Mouse (Mus musculus): ENCODE measurements around the gene Kcnj5. TPM values are rescaled to one million over a fixed set of nuclear protein-coding genes. Genes with fewer than 3 reads are reported as not detected.
A peak's percentile ranks its signal among the peaks of the same experiment; 100 is the strongest.

Kcnj5 gene
- polyA plus RNA-seq, 1 experiment from 2014 or later, result 0.85 TPM

- 68% methylated on average over 13 of the region's 13 CpGs for WGBS (ENCODE audit: insufficient replicate concordance)
- H3K4me1 ChIP-seq (ENCODE audit: insufficient read depth), result 0 out of 2 replicates have a peak, but pooled peaks cover 3% of the 10 kb centered on the region
- DNase-seq (no peak), ATAC-seq (peak; percentile 48)
- H3K27me3 ChIP-seq (ENCODE audit: insufficient read depth, low read length), result no peaks in the 10 kb centered on the region
- H3K4me3 ChIP-seq (ENCODE audit: low read depth, low read length), result no peak overlapping the region
- TF ChIP-seq EP300 (IDR thresholded peaks at IDR 0.05; ENCODE audit: low read depth) (no peak), CTCF (IDR thresholded peaks at IDR 0.05; ENCODE audit: low read depth) (no peak)
- H3K4me2 ChIP-seq (ENCODE audit: low read depth, low read length), result no peak overlapping the region
- H3K9me3 ChIP-seq (ENCODE audit: low read length), result no peaks in the 10 kb centered on the region
- H3K9ac ChIP-seq (replicated peaks), result no peak overlapping the region
- no peaks in the 10 kb centered on the region for H3K36me3 ChIP-seq (replicated peaks; ENCODE audit: insufficient read depth, low read length)
- H3K27ac ChIP-seq (ENCODE audit: low read depth), result no peak overlapping the region
Measured at GRCm38 (mm10) chr9:32335389-32336150, 8.6 kb downstream of the Kcnj5 start.

- H3K4me3 ChIP-seq (ENCODE audit: low read depth, low read length), result no peak overlapping the region
- ATAC-seq, result no peak
- no peaks in the 10 kb centered on the region for H3K36me3 ChIP-seq (replicated peaks; ENCODE audit: insufficient read depth, low read length)
- TF ChIP-seq CTCF (IDR thresholded peaks at IDR 0.05; ENCODE audit: low read depth) (no peak), EP300 (IDR thresholded peaks at IDR 0.05; ENCODE audit: low read depth) (no peak)
- no peaks in the 10 kb centered on the region for H3K27me3 ChIP-seq (ENCODE audit: insufficient read depth, low read length)
- no peak overlapping the region for H3K27ac ChIP-seq (ENCODE audit: low read depth)
- H3K4me2 ChIP-seq (ENCODE audit: low read depth, low read length), result no peak overlapping the region
- H3K9me3 ChIP-seq (ENCODE audit: low read length), result no peaks in the 10 kb centered on the region
- 66% methylated on average over 5 of the region's 5 CpGs for WGBS (ENCODE audit: insufficient replicate concordance)
- no peak overlapping the region for H3K9ac ChIP-seq (replicated peaks)
- 0 out of 2 replicates have a peak, but pooled peaks cover 3% of the 10 kb centered on the region for H3K4me1 ChIP-seq (ENCODE audit: insufficient read depth)
- no peak for DNase-seq
Measured at GRCm38 (mm10) chr9:32331162-32331561, 13.0 kb downstream of the Kcnj5 start.

GRCm38 (mm10) chr9:32328777-32329176 is 15.4 kb downstream of the Kcnj5 start:
- no peaks in the 10 kb centered on the region for H3K9me3 ChIP-seq (ENCODE audit: low read length)
- TF ChIP-seq EP300 (IDR thresholded peaks at IDR 0.05; ENCODE audit: low read depth), result no peak
- TF ChIP-seq CTCF (IDR thresholded peaks at IDR 0.05; ENCODE audit: low read depth), result no peak
- no peaks in the 10 kb centered on the region for H3K36me3 ChIP-seq (replicated peaks; ENCODE audit: insufficient read depth, low read length)
- no peak overlapping the region for H3K4me3 ChIP-seq (ENCODE audit: low read depth, low read length)
- no peaks in the 10 kb centered on the region for H3K27me3 ChIP-seq (ENCODE audit: insufficient read depth, low read length)
- H3K27ac ChIP-seq (ENCODE audit: low read depth), result no peak overlapping the region
- WGBS (ENCODE audit: insufficient replicate concordance), result 54% methylated on average over 4 of the region's 4 CpGs
- ATAC-seq (no peak), DNase-seq (no peak)
- no peak overlapping the region for H3K4me2 ChIP-seq (ENCODE audit: low read depth, low read length)
- no peaks in the 10 kb centered on the region for H3K4me1 ChIP-seq (ENCODE audit: insufficient read depth)
- no peak overlapping the region for H3K9ac ChIP-seq (replicated peaks)

- Histone ChIP-seq H3K4me1 (ENCODE audit: insufficient read depth) (no peaks in the 10 kb centered on the region), H3K9ac (replicated peaks) (no peak overlapping the region), H3K36me3 (replicated peaks; ENCODE audit: insufficient read depth, low read length) (no peaks in the 10 kb centered on the region), H3K27ac (ENCODE audit: low read depth) (no peak overlapping the region), H3K9me3 (ENCODE audit: low read length) (no peaks in the 10 kb centered on the region), H3K4me3 (ENCODE audit: low read depth, low read length) (no peak overlapping the region), H3K27me3 (ENCODE audit: insufficient read depth, low read length) (no peaks in the 10 kb centered on the region), H3K4me2 (ENCODE audit: low read depth, low read length) (no peak overlapping the region)
- no peak for ATAC-seq
- whole genome bisulfite sequencing (ENCODE audit: insufficient replicate concordance), result 61% methylated on average over 7 of the region's 7 CpGs
- TF ChIP-seq CTCF (IDR thresholded peaks at IDR 0.05; ENCODE audit: low read depth) (no peak), EP300 (IDR thresholded peaks at IDR 0.05; ENCODE audit: low read depth) (no peak)
- no peak for DNase-seq
Measured at GRCm38 (mm10) chr9:32323610-32324009, 20.5 kb downstream of the Kcnj5 start.

GRCm38 (mm10) chr9:32320167-32320566 is 24.0 kb downstream of the Kcnj5 start:
- DNase-seq, result no peak
- H3K9me3 ChIP-seq (ENCODE audit: low read length), result no peaks in the 10 kb centered on the region
- ATAC-seq, result 0 out of 2 replicates have a peak, but pooled peaks have one; percentile 19
- no peaks in the 10 kb centered on the region for H3K36me3 ChIP-seq (replicated peaks; ENCODE audit: insufficient read depth, low read length)
- no peaks in the 10 kb centered on the region for H3K27me3 ChIP-seq (ENCODE audit: insufficient read depth, low read length)
- no peaks in the 10 kb centered on the region for H3K4me1 ChIP-seq (ENCODE audit: insufficient read depth)
- H3K4me3 ChIP-seq (ENCODE audit: low read depth, low read length), result no peak overlapping the region
- no peak overlapping the region for H3K9ac ChIP-seq (replicated peaks)
- no peak overlapping the region for H3K27ac ChIP-seq (ENCODE audit: low read depth)
- WGBS (ENCODE audit: insufficient replicate concordance), result 54% methylated on average over 3 of the region's 3 CpGs
- TF ChIP-seq CTCF (IDR thresholded peaks at IDR 0.05; ENCODE audit: low read depth) (peak; percentile 24; the same call in 1 of the 2 replicates), EP300 (IDR thresholded peaks at IDR 0.05; ENCODE audit: low read depth) (no peak)
- H3K4me2 ChIP-seq (ENCODE audit: low read depth, low read length), result no peak overlapping the region

GRCm38 (mm10) chr9:32315999-32316398 is 28.2 kb downstream of the Kcnj5 start:
- no peaks in the 10 kb centered on the region for H3K9me3 ChIP-seq (ENCODE audit: low read length)
- H3K27ac ChIP-seq (ENCODE audit: low read depth), result no peak overlapping the region
- no peak for DNase-seq
- no peak for TF ChIP-seq EP300 (IDR thresholded peaks at IDR 0.05; ENCODE audit: low read depth)
- no peak for TF ChIP-seq CTCF (IDR thresholded peaks at IDR 0.05; ENCODE audit: low read depth)
- no peak for ATAC-seq
- no peaks in the 10 kb centered on the region for H3K27me3 ChIP-seq (ENCODE audit: insufficient read depth, low read length)
- H3K4me3 ChIP-seq (ENCODE audit: low read depth, low read length), result no peak overlapping the region
- H3K36me3 ChIP-seq (replicated peaks; ENCODE audit: insufficient read depth, low read length), result no peaks in the 10 kb centered on the region
- H3K9ac ChIP-seq (replicated peaks), result no peak overlapping the region
- no peak overlapping the region for H3K4me2 ChIP-seq (ENCODE audit: low read depth, low read length)
- 74% methylated on average over 3 of the region's 3 CpGs for WGBS (ENCODE audit: insufficient replicate concordance)
- no peaks in the 10 kb centered on the region for H3K4me1 ChIP-seq (ENCODE audit: insufficient read depth)

All from liver, postnatal 0 days (tissue).